Mouse (Mus musculus): ENCODE data around the gene Gm29609.

Gm29609 gene

GRCm38 (mm10) chr5:31198170-31198569 is 18.5 kb upstream of the Gm29609 start:
- CTCF ChIA-PET, result no interaction called here

- CTCF ChIA-PET, result no interaction called here
Observed at GRCm38 (mm10) chr5:31197072-31197471, 17.4 kb upstream of the Gm29609 start.

GRCm38 (mm10) chr5:31196207-31196606 is 16.5 kb upstream of the Gm29609 start:
- CTCF ChIA-PET, result no interaction called here

GRCm38 (mm10) chr5:31195671-31196070 is 16.0 kb upstream of the Gm29609 start:
- CTCF ChIA-PET, result interaction anchor here (0.6 kb wide), 2 partner anchors 35 to 1563 kb away, joined by 3 read pairs; no protein-coding TSS in a partner anchor

GRCm38 (mm10) chr5:31194486-31195485 is 15.1 kb upstream of the Gm29609 start:
- CTCF ChIA-PET, result interaction anchor here (0.5 to 0.6 kb wide), 2 partner anchors 485 to 1564 kb away, joined by 3 read pairs; no protein-coding TSS in a partner anchor

- CTCF ChIA-PET, result no interaction called here
Observed at GRCm38 (mm10) chr5:31193631-31194281, 14.0 kb upstream of the Gm29609 start.

GRCm38 (mm10) chr5:31192939-31193630 is 13.4 kb upstream of the Gm29609 start, which contains the start of the genes Snx17 and Eif2b4:
Gene Snx17, plus strand, starts transcription at chr5:31193227.
Gene Eif2b4, minus strand, starts transcription at chr5:31193430.
- CTCF ChIA-PET, result interaction anchor here (0.8 kb wide), 1 partner anchor 134 kb away, joined by 3 read pairs; no protein-coding TSS in a partner anchor

- CTCF ChIA-PET, result interaction anchor here (0.8 kb wide), 1 partner anchor 135 kb away, joined by 3 read pairs; no protein-coding TSS in a partner anchor
Observed at GRCm38 (mm10) chr5:31192045-31192938, 12.6 kb upstream of the Gm29609 start.

GRCm38 (mm10) chr5:31190201-31190600 is 10.5 kb upstream of the Gm29609 start:
- CTCF ChIA-PET, result interaction anchor here (0.6 kb wide), 1 partner anchor 26 kb away, joined by 3 read pairs; no protein-coding TSS in a partner anchor

GRCm38 (mm10) chr5:31188223-31188840 is 8.6 kb upstream of the Gm29609 start:
- CTCF ChIA-PET, result interaction anchor here (1.4 kb wide), 1 partner anchor 139 kb away, joined by 3 read pairs; no protein-coding TSS in a partner anchor

GRCm38 (mm10) chr5:31183678-31184077 is 4.0 kb upstream of the Gm29609 start:
- CTCF ChIA-PET, result no interaction called here

- CTCF ChIA-PET, result no interaction called here
Observed at GRCm38 (mm10) chr5:31181183-31181770, 1.6 kb upstream of the Gm29609 start.

GRCm38 (mm10) chr5:31179301-31179765 is 378 bp downstream of the Gm29609 start:
- CTCF ChIA-PET, result interaction anchor here (0.8 kb wide), 1 partner anchor 111 kb away, joined by 3 read pairs; no protein-coding TSS in a partner anchor

GRCm38 (mm10) chr5:31168630-31169029 is 11.1 kb downstream of the Gm29609 start:
- CTCF ChIA-PET, result no interaction called here

- CTCF ChIA-PET, result no interaction called here
Observed at GRCm38 (mm10) chr5:31164878-31165277, 14.8 kb downstream of the Gm29609 start.

GRCm38 (mm10) chr5:31162462-31162861 is 17.2 kb downstream of the Gm29609 start:
- CTCF ChIA-PET, result interaction anchor here (0.5 kb wide), 1 partner anchor 60 kb away, joined by 3 read pairs; no protein-coding TSS in a partner anchor

GRCm38 (mm10) chr5:31154152-31154553 is 25.6 kb downstream of the Gm29609 start, which contains the start of gene Mpv17:
Gene Mpv17, minus strand, starts transcription at chr5:31154251.
- CTCF ChIA-PET, result no interaction called here

- CTCF ChIA-PET, result interaction anchor here (0.6 kb wide), 2 partner anchors 125 to 175 kb away, joined by 3 read pairs; no protein-coding TSS in a partner anchor
Observed at GRCm38 (mm10) chr5:31153516-31154151, 26.1 kb downstream of the Gm29609 start.

- CTCF ChIA-PET, result no interaction called here
Observed at GRCm38 (mm10) chr5:31151746-31152145, 28.0 kb downstream of the Gm29609 start.

Data from spleen, embryonic (tissue).